Comparison of ENCODE assay signal across 13 mouse cellular contexts in genomic region chr2:134761029-134761428, GRCm38 (mm10).
"Had no signal": no experiment of that assay in that cellular context is flagged by ENCODE, and none has a peak within 500 bp of the region (broad histone marks: within the 10 kb centered on the region; RNA-seq: fewer than 3 reads in every experiment).

No protein-coding gene starts in this region.

- H3K36me3 ChIP-seq: neural tube, embryonic 12.5 days had no signal

- H3K9me3 ChIP-seq: neural tube, embryonic 12.5 days had no signal

- H3K4me3 ChIP-seq: neural tube, embryonic 12.5 days had no signal

- DNase-seq: lung, adult 18-20 months; lung, postnatal 10 days; lung, postnatal 4 days; right cerebral cortex, postnatal 25 days; spleen, adult 18-20 months; thymus, adult 18-20 months; thymus, postnatal 14 days; thymus, postnatal 36 days had no signal

- H3K4me2 ChIP-seq: lung, embryonic 14.5 days; midbrain, embryonic 11.5 days; neural tube, embryonic 12.5 days had no signal

- H3K4me1 ChIP-seq: neural tube, embryonic 12.5 days had no signal

- H3K27me3 ChIP-seq: neural tube, embryonic 12.5 days had no signal

- H3K9ac ChIP-seq: liver, embryonic 14.5 days; lung, embryonic 14.5 days; neural tube, embryonic 12.5 days had no signal

- ATAC-seq: midbrain, embryonic 16.5 days had no signal

- H3K27ac ChIP-seq: liver, embryonic 14.5 days; neural tube, embryonic 12.5 days had no signal
